Mouse (Mus musculus): Measurements from ENCODE around the gene Gm10309. TPM values are rescaled to one million over a fixed set of nuclear protein-coding genes. Genes with fewer than 3 reads are reported as not detected.
"Not testable (repeated sequence)": the region's sequence is repeated elsewhere in the genome, so short reads cannot be mapped to it uniquely, and the experiment has no call there.

The Gm10309 gene
- polyA plus RNA-seq, 1 experiment, result 0.30 TPM

- Histone ChIP-seq H3K4me1 (ENCODE audit: control insufficient read depth, insufficient read depth, low read length) (peaks cover 11% of the 10 kb centered on the region; the same call in 1 of the 2 replicates), H3K4me3 (replicated peaks; ENCODE audit: extremely low read depth, low read depth, low read length) (no peak overlapping the region)
- DNase-seq, result no peak
- TF ChIP-seq POLR2A (IDR thresholded peaks at IDR 0.05; ENCODE audit: borderline replicate concordance, extremely low read depth, low read depth, low read length) (no peak), CTCF (IDR thresholded peaks at IDR 0.05; ENCODE audit: insufficient read depth, low read length) (no peak)
- 57% methylated on average over 5 of the region's 5 CpGs for WGBS
Measured at GRCm38 (mm10) chr17:86486657-86487056, 18.4 kb downstream of the Gm10309 start.

- DNase-seq, result peak; percentile 81
- 2% methylated on average over 3 of the region's 3 CpGs for WGBS
- TF ChIP-seq CTCF (IDR thresholded peaks at IDR 0.05; ENCODE audit: insufficient read depth, low read length) (peak; percentile 63), POLR2A (IDR thresholded peaks at IDR 0.05; ENCODE audit: borderline replicate concordance, extremely low read depth, low read depth, low read length) (no peak)
- H3K4me1 ChIP-seq (ENCODE audit: control insufficient read depth, insufficient read depth, low read length), result peaks cover 17% of the 10 kb centered on the region
- H3K4me3 ChIP-seq (replicated peaks; ENCODE audit: extremely low read depth, low read depth, low read length), result no peak overlapping the region
Measured at GRCm38 (mm10) chr17:86484087-86484737, 20.8 kb downstream of the Gm10309 start.

- no peak for TF ChIP-seq CTCF (IDR thresholded peaks at IDR 0.05; ENCODE audit: insufficient read depth, low read length)
- no peak for TF ChIP-seq POLR2A (IDR thresholded peaks at IDR 0.05; ENCODE audit: borderline replicate concordance, extremely low read depth, low read depth, low read length)
- Histone ChIP-seq H3K4me1 (ENCODE audit: control insufficient read depth, insufficient read depth, low read length) (peaks cover 17% of the 10 kb centered on the region), H3K4me3 (replicated peaks; ENCODE audit: extremely low read depth, low read depth, low read length) (no peak overlapping the region)
- 87% methylated on average over 10 of the region's 10 CpGs for WGBS
- DNase-seq, result no peak
Measured at GRCm38 (mm10) chr17:86482675-86483074, 22.4 kb downstream of the Gm10309 start.

- no peak for DNase-seq
- Histone ChIP-seq H3K4me3 (replicated peaks; ENCODE audit: extremely low read depth, low read depth, low read length) (no peak overlapping the region), H3K4me1 (ENCODE audit: control insufficient read depth, insufficient read depth, low read length) (peaks cover 17% of the 10 kb centered on the region)
- TF ChIP-seq CTCF (IDR thresholded peaks at IDR 0.05; ENCODE audit: insufficient read depth, low read length) (no peak), POLR2A (IDR thresholded peaks at IDR 0.05; ENCODE audit: borderline replicate concordance, extremely low read depth, low read depth, low read length) (no peak)
- WGBS, result 47% methylated on average over 10 of the region's 10 CpGs
Measured at GRCm38 (mm10) chr17:86479406-86479805, 25.6 kb downstream of the Gm10309 start.

GRCm38 (mm10) chr17:86477401-86477800, 27.6 kb downstream of the Gm10309 start:
- not testable (repeated sequence) for DNase-seq; H3K4me3 ChIP-seq (replicated peaks; ENCODE audit: extremely low read depth, low read depth, low read length)
- peaks cover 12% of the 10 kb centered on the region for H3K4me1 ChIP-seq (ENCODE audit: control insufficient read depth, insufficient read depth, low read length)

- 34% methylated on average over 10 of the region's 10 CpGs for WGBS
- peak; percentile 31 for DNase-seq
- Histone ChIP-seq H3K4me3 (replicated peaks; ENCODE audit: extremely low read depth, low read depth, low read length) (no peak overlapping the region), H3K4me1 (ENCODE audit: control insufficient read depth, insufficient read depth, low read length) (peaks cover 12% of the 10 kb centered on the region)
- TF ChIP-seq POLR2A (IDR thresholded peaks at IDR 0.05; ENCODE audit: borderline replicate concordance, extremely low read depth, low read depth, low read length) (no peak), CTCF (IDR thresholded peaks at IDR 0.05; ENCODE audit: insufficient read depth, low read length) (no peak)
Measured at GRCm38 (mm10) chr17:86476674-86477073, 28.4 kb downstream of the Gm10309 start.

GRCm38 (mm10) chr17:86471684-86472083, 33.3 kb downstream of the Gm10309 start:
- Histone ChIP-seq H3K4me1 (ENCODE audit: control insufficient read depth, insufficient read depth, low read length) (peaks cover 24% of the 10 kb centered on the region), H3K4me3 (replicated peaks; ENCODE audit: extremely low read depth, low read depth, low read length) (no peak overlapping the region)
- WGBS, result 60% methylated on average over 5 of the region's 5 CpGs
- no peak for TF ChIP-seq POLR2A (IDR thresholded peaks at IDR 0.05; ENCODE audit: borderline replicate concordance, extremely low read depth, low read depth, low read length)
- peak; percentile 57; the same call in 1 of the 2 replicates for TF ChIP-seq CTCF (IDR thresholded peaks at IDR 0.05; ENCODE audit: insufficient read depth, low read length)
- peak; percentile 59 for DNase-seq

GRCm38 (mm10) chr17:86470160-86470559, 34.9 kb downstream of the Gm10309 start:
- no peak for DNase-seq
- Histone ChIP-seq H3K4me3 (replicated peaks; ENCODE audit: extremely low read depth, low read depth, low read length) (no peak overlapping the region), H3K4me1 (ENCODE audit: control insufficient read depth, insufficient read depth, low read length) (peaks cover 20% of the 10 kb centered on the region)
- WGBS, result 62% methylated on average over 5 of the region's 5 CpGs
- no peak for TF ChIP-seq POLR2A (IDR thresholded peaks at IDR 0.05; ENCODE audit: borderline replicate concordance, extremely low read depth, low read depth, low read length)
- TF ChIP-seq CTCF (IDR thresholded peaks at IDR 0.05; ENCODE audit: insufficient read depth, low read length), result no peak

GRCm38 (mm10) chr17:86467967-86468366, 37.1 kb downstream of the Gm10309 start:
- no peak for DNase-seq
- Histone ChIP-seq H3K4me3 (replicated peaks; ENCODE audit: extremely low read depth, low read depth, low read length) (no peak overlapping the region), H3K4me1 (ENCODE audit: control insufficient read depth, insufficient read depth, low read length) (peaks cover 20% of the 10 kb centered on the region)
- WGBS, result 86% methylated on average over 5 of the region's 5 CpGs
- TF ChIP-seq POLR2A (IDR thresholded peaks at IDR 0.05; ENCODE audit: borderline replicate concordance, extremely low read depth, low read depth, low read length) (no peak), CTCF (IDR thresholded peaks at IDR 0.05; ENCODE audit: insufficient read depth, low read length) (no peak)

- Histone ChIP-seq H3K4me1 (ENCODE audit: control insufficient read depth, insufficient read depth, low read length) (peaks cover 20% of the 10 kb centered on the region), H3K4me3 (replicated peaks; ENCODE audit: extremely low read depth, low read depth, low read length) (no peak overlapping the region)
- WGBS, result 29% methylated on average over 10 of the region's 10 CpGs
- TF ChIP-seq CTCF (IDR thresholded peaks at IDR 0.05; ENCODE audit: insufficient read depth, low read length), result no peak
- no peak for TF ChIP-seq POLR2A (IDR thresholded peaks at IDR 0.05; ENCODE audit: borderline replicate concordance, extremely low read depth, low read depth, low read length)
- DNase-seq, result no peak
Measured at GRCm38 (mm10) chr17:86467291-86467898, 37.6 kb downstream of the Gm10309 start.

Data from lung, adult 2 months (tissue).